In the genomic region with DNA sequence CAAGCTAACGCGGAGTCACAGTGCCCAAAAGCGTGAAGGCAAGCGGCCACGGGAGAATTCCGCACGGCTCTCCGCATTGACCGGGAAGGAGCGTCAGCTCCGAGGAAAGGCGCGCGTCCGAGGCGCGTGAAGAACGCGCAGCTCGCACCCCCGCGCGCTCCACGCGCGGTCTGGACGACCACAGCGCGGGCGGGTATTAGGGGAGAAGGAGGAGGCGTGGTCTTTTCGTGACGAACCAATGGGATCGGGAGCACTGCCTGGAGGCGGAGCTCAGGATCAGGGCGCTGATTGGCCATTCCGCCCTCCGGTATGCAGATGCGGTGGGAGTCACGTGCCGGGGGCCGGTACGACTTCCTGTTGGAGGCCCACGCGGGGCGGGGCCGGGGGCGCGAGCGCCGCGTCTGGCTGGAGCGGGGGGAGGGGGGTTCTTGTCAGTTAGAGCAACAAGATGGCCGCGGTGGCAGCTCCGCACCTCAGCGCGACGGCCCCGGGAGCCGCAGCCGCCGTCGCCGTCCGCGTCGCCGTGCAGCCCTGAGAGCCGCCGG, we compare ENCODE assay signal across 8 mouse cellular contexts. TPM values are rescaled to one million over a fixed set of nuclear protein-coding genes. Genes with fewer than 3 reads are reported as not detected.
DNase-seq lines count a peak whose midpoint lies in the region; ATAC-seq and TF ChIP-seq lines count a peak whose summit lies in the region.

No protein-coding gene starts in this region.

- H3K4me3 ChIP-seq in embryonic facial prominence, embryonic 13.5 days, result peak overlapping the region; percentile 95
- peak overlapping the region; percentile 73 for H3K4me3 ChIP-seq in kidney, adult 2 months (ENCODE audit: insufficient read depth, low read depth, low read length)
- peak overlapping the region; percentile 98 for H3K4me3 ChIP-seq in limb, embryonic 12.5 days (replicated peaks)
- peak overlapping the region; percentile 93 for H3K4me3 ChIP-seq in midbrain, embryonic 15.5 days
- peak overlapping the region; percentile 84 for H3K4me3 ChIP-seq in spleen, adult 2 months (ENCODE audit: extremely low read depth, insufficient read depth, insufficient read length)

- peak overlapping the region; percentile 98 for H3K27ac ChIP-seq in embryonic facial prominence, embryonic 13.5 days
- H3K27ac ChIP-seq in kidney, adult 2 months (ENCODE audit: insufficient read depth, low read depth, low read length), result peak overlapping the region; percentile 88
- peak overlapping the region; percentile 97 for H3K27ac ChIP-seq in limb, embryonic 12.5 days
- H3K27ac ChIP-seq in midbrain, embryonic 15.5 days, result peak overlapping the region; percentile 99
- peak overlapping the region; percentile 94 for H3K27ac ChIP-seq in spleen, adult 2 months (ENCODE audit: insufficient read depth, low read length)

- peaks cover 39% of the 10 kb centered on the region for H3K4me1 ChIP-seq in embryonic facial prominence, embryonic 13.5 days
- peaks cover 8% of the 10 kb centered on the region; the same call in 1 of the 2 replicates for H3K4me1 ChIP-seq in kidney, adult 2 months (ENCODE audit: control insufficient read depth, insufficient read depth, low read length)
- peaks cover 33% of the 10 kb centered on the region for H3K4me1 ChIP-seq in limb, embryonic 12.5 days (replicated peaks)
- H3K4me1 ChIP-seq in midbrain, embryonic 15.5 days, result peaks cover 44% of the 10 kb centered on the region
- H3K4me1 ChIP-seq in spleen, adult 2 months (ENCODE audit: control insufficient read depth, insufficient read depth, insufficient read length), result peaks cover 9% of the 10 kb centered on the region

- DNase-seq in 3134 (ENCODE audit: extremely low read depth, insufficient read length, low spot score), result peak; percentile 99
- peak; percentile 99 for DNase-seq in adrenal gland, postnatal 36 days
- peak; percentile 99 to 100 for DNase-seq in heart, adult 18-20 months
- peak; percentile 100 for DNase-seq in kidney, adult 2 months
- peak; percentile 99 for DNase-seq in spleen, adult 2 months (ENCODE audit: low read depth in 1 of 2, low spot score in 2 of 2)

- no peaks in the 10 kb centered on the region for H3K36me3 ChIP-seq in embryonic facial prominence, embryonic 13.5 days
- H3K36me3 ChIP-seq in kidney, adult 2 months (ENCODE audit: control insufficient read depth, insufficient read depth, low read length), result no peaks in the 10 kb centered on the region
- no peaks in the 10 kb centered on the region for H3K36me3 ChIP-seq in limb, embryonic 12.5 days
- H3K36me3 ChIP-seq in midbrain, embryonic 15.5 days (replicated peaks), result no peaks in the 10 kb centered on the region
- no peaks in the 10 kb centered on the region for H3K36me3 ChIP-seq in spleen, adult 2 months (ENCODE audit: control insufficient read depth, insufficient read depth, low read length)

- peak overlapping the region; percentile 97 for H3K9ac ChIP-seq in embryonic facial prominence, embryonic 13.5 days
- peak overlapping the region; percentile 99 for H3K9ac ChIP-seq in limb, embryonic 12.5 days (replicated peaks)
- peak overlapping the region; percentile 96 for H3K9ac ChIP-seq in midbrain, embryonic 15.5 days

- H3K27me3 ChIP-seq in embryonic facial prominence, embryonic 13.5 days, result no peaks in the 10 kb centered on the region
- no peaks in the 10 kb centered on the region for H3K27me3 ChIP-seq in kidney, adult 2 months (replicated peaks; ENCODE audit: control insufficient read depth, insufficient read depth, low read length)
- H3K27me3 ChIP-seq in limb, embryonic 12.5 days, result peaks cover 18% of the 10 kb centered on the region; the same call in 1 of the 2 replicates
- H3K27me3 ChIP-seq in midbrain, embryonic 15.5 days (replicated peaks), result no peaks in the 10 kb centered on the region
- no peaks in the 10 kb centered on the region for H3K27me3 ChIP-seq in spleen, adult 2 months (ENCODE audit: control insufficient read depth, insufficient read depth, low read length)

- peak overlapping the region; percentile 87 for H3K4me2 ChIP-seq in embryonic facial prominence, embryonic 13.5 days
- peak overlapping the region; percentile 80 for H3K4me2 ChIP-seq in limb, embryonic 12.5 days
- H3K4me2 ChIP-seq in midbrain, embryonic 15.5 days, result peak overlapping the region; percentile 86

- TF ChIP-seq CTCF in kidney, adult 2 months (conservative IDR thresholded peaks at IDR 0.05; ENCODE audit: insufficient read depth, insufficient read length, low read depth, low read length), result no peak
- no peak for TF ChIP-seq CTCF in spleen, adult 2 months (IDR thresholded peaks at IDR 0.05; ENCODE audit: extremely low read depth, insufficient read depth, insufficient read length, insufficient replicate concordance)

- TF ChIP-seq POLR2A in kidney, adult 2 months (IDR thresholded peaks at IDR 0.05; ENCODE audit: low read depth, low read length), result peak; percentile 98
- peak; percentile 99 for TF ChIP-seq POLR2A in spleen, adult 2 months (IDR thresholded peaks at IDR 0.05; ENCODE audit: low read depth, low read length)

- no peaks in the 10 kb centered on the region for H3K9me3 ChIP-seq in embryonic facial prominence, embryonic 13.5 days
- H3K9me3 ChIP-seq in limb, embryonic 12.5 days, result no peaks in the 10 kb centered on the region
- no peaks in the 10 kb centered on the region for H3K9me3 ChIP-seq in midbrain, embryonic 15.5 days

- peak; percentile 97 for ATAC-seq in embryonic facial prominence, embryonic 13.5 days (ENCODE audit: insufficient number of reproducible peaks, insufficient read depth, low FRiP score, low TSS enrichment, low read depth)
- ATAC-seq in limb, embryonic 12.5 days (ENCODE audit: insufficient number of reproducible peaks, insufficient read depth, low FRiP score, low TSS enrichment, low read depth), result peak; percentile 96
- peak; percentile 96 for ATAC-seq in midbrain, embryonic 15.5 days (replicated peaks)

- under 1% methylated on average over 69 of the region's 71 CpGs for WGBS in embryonic facial prominence, embryonic 13.5 days
- 4% methylated on average over 68 of the region's 71 CpGs for WGBS in kidney, adult 2 months
- under 1% methylated on average over 70 of the region's 71 CpGs for WGBS in limb, embryonic 12.5 days
- under 1% methylated on average over 53 of the region's 71 CpGs for WGBS in midbrain, embryonic 15.5 days
- WGBS in spleen, adult 2 months, result under 1% methylated on average over 68 of the region's 71 CpGs

RNA-seq across cellular contexts. Expression of a gene that starts 0.4 kb away (rescaled TPM):
- total RNA-seq in adrenal gland, postnatal 36 days (2021), result 10 to 100 TPM; 18.6 to 26.3 TPM
- polyA plus RNA-seq in embryonic facial prominence, embryonic 13.5 days (2015; fragmentation: Nextera tagmentation; extraction: Ambion mirVana), result 18.4 and 22.5 TPM in 2 replicates
- total RNA-seq in heart, adult 18-20 months (2021), result 10 to 100 TPM; 28.1 to 32.0 TPM
- polyA plus RNA-seq in kidney, adult 2 months (2012; rRNA removed), result 14.9 and 16.8 TPM in 2 replicates
- 20.0 and 22.6 TPM in 2 replicates for polyA plus RNA-seq in limb, embryonic 12.5 days (2016; fragmentation: Nextera tagmentation; extraction: Ambion mirVana)
- polyA plus RNA-seq in midbrain, embryonic 15.5 days (2015; fragmentation: Nextera tagmentation; extraction: Ambion mirVana), result 32.5 and 35.4 TPM in 2 replicates
- polyA plus RNA-seq in spleen, adult 2 months (2012; rRNA removed), result 22.7 and 29.1 TPM in 2 replicates

Comparison
In these comparisons a context has a peak if more than half of its experiments do, and no peak if none do; other contexts are left out.
1. Peak in every context shown above with its lines: DNase-seq, ATAC-seq, H3K4me3 ChIP-seq and H3K27ac ChIP-seq.